Mouse (Mus musculus) 416B (cell line): ENCODE measurements at regions not wholly inside any gene's neighbourhood (a gene's known extent, or its start where the extent isn't known, plus 50 kb on each side); places are given as distances from the start of the nearest gene placed in this dataset.

Source experiments
- DNase-seq: peaks from one replicate; pipeline ENCODE4 v3.0.0; 2011; ENCODE audit warnings: low read depth

- peak; percentile 6 for DNase-seq
Measured at GRCm38 (mm10) chr10:41137956-41138355, 65.9 kb upstream of the Gpr6 start.
